22 mouse cellular contexts compared by ENCODE assay signal in the genomic region with DNA sequence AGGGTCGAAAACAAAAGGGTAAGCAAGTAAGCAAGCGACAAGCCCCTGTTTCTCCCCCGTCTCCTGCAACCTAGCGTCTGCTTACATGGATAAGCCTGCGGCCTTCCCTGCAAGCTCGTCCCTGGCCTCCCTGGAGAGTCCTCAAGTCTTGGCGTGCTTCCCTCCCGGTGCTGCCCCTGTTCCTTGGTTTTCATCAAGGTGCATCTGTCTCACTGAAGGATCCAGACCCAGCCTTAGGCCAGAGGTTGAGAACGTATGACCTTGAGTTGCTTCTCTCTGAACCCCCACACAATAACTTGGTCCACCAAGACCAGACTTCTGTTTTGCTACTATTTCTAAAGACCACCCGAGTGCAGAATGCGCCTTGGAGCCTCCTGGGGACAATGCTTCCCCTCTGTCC.
A peak's percentile ranks its signal among the peaks of the same experiment; 100 is the strongest.
DNase-seq lines count a peak whose midpoint lies in the region; ATAC-seq and TF ChIP-seq lines count a peak whose summit lies in the region.
"Had no signal": no experiment of that assay in that cellular context is flagged by ENCODE, and none has a peak within 500 bp of the region (broad histone marks: within the 10 kb centered on the region; RNA-seq: fewer than 3 reads in every experiment).

No protein-coding gene starts in this region.

- peak overlapping the region; percentile 98 for H3K27ac ChIP-seq in cerebellum, adult 2 months (ENCODE audit: insufficient read depth, low read length)
- peak overlapping the region; percentile 76; the same call in 1 of the 2 replicates for H3K27ac ChIP-seq in hindbrain, embryonic 13.5 days
- 0 out of 2 replicates have a peak overlapping the region, but pooled peaks have one; percentile 36 for H3K27ac ChIP-seq in neural tube, embryonic 14.5 days (ENCODE audit: low read depth, low read length)
- H3K27ac ChIP-seq in heart, embryonic 10.5 days, result no peak overlapping the region
- H3K27ac ChIP-seq: embryonic facial prominence, embryonic 12.5 days; layer of hippocampus, adult 2 months; liver, embryonic 14.5 days; lung, embryonic 15.5 days had no signal

- H3K4me1 ChIP-seq in cerebellum, adult 2 months (ENCODE audit: control insufficient read depth, insufficient read depth, low read length), result peaks cover 79% of the 10 kb centered on the region
- H3K4me1 ChIP-seq in hindbrain, embryonic 13.5 days (replicated peaks), result peaks cover 54% of the 10 kb centered on the region
- peaks cover 9% of the 10 kb centered on the region; the same call in 1 of the 2 replicates for H3K4me1 ChIP-seq in neural tube, embryonic 14.5 days (ENCODE audit: control insufficient read depth, insufficient read depth, low read length)
- peaks cover 10% of the 10 kb centered on the region; the same call in 1 of the 2 replicates for H3K4me1 ChIP-seq in heart, embryonic 10.5 days

- no peaks in the 10 kb centered on the region for H3K27me3 ChIP-seq in cerebellum, adult 2 months (ENCODE audit: control insufficient read depth, insufficient read depth, low read length)
- no peaks in the 10 kb centered on the region for H3K27me3 ChIP-seq in hindbrain, embryonic 13.5 days
- H3K27me3 ChIP-seq in neural tube, embryonic 14.5 days (ENCODE audit: control insufficient read depth, insufficient read depth, low read length), result no peaks in the 10 kb centered on the region
- no peaks in the 10 kb centered on the region for H3K27me3 ChIP-seq in heart, embryonic 10.5 days (ENCODE audit: insufficient read depth, poor library complexity, severe bottlenecking)
- H3K27me3 ChIP-seq: embryonic facial prominence, embryonic 12.5 days; forebrain, embryonic 13.5 days; lung, embryonic 15.5 days had no signal

- no peak overlapping the region for H3K4me2 ChIP-seq in hindbrain, embryonic 13.5 days
- H3K4me2 ChIP-seq in neural tube, embryonic 14.5 days (ENCODE audit: low read depth, low read length), result no peak overlapping the region
- H3K4me2 ChIP-seq: embryonic facial prominence, embryonic 12.5 days; forebrain, embryonic 13.5 days; lung, embryonic 15.5 days had no signal

- no peaks in the 10 kb centered on the region for H3K36me3 ChIP-seq in hindbrain, embryonic 13.5 days
- no peaks in the 10 kb centered on the region for H3K36me3 ChIP-seq in neural tube, embryonic 14.5 days (ENCODE audit: control insufficient read depth, insufficient read depth, low read length)
- H3K36me3 ChIP-seq in heart, embryonic 10.5 days, result no peaks in the 10 kb centered on the region
- H3K36me3 ChIP-seq: embryonic facial prominence, embryonic 12.5 days; lung, embryonic 15.5 days had no signal

- no peak for TF ChIP-seq POLR2A in cerebellum, adult 2 months (IDR thresholded peaks at IDR 0.05; ENCODE audit: borderline replicate concordance, insufficient read depth, low read length)

- no peaks in the 10 kb centered on the region for H3K9me3 ChIP-seq in hindbrain, embryonic 13.5 days
- no peaks in the 10 kb centered on the region for H3K9me3 ChIP-seq in neural tube, embryonic 14.5 days (ENCODE audit: control insufficient read depth, low read length)
- H3K9me3 ChIP-seq in heart, embryonic 10.5 days, result no peaks in the 10 kb centered on the region
- H3K9me3 ChIP-seq: embryonic facial prominence, embryonic 12.5 days; forebrain, embryonic 13.5 days; lung, embryonic 15.5 days; megakaryocyte, embryonic 14.5 days had no signal

- peak in 1 of 2 experiments; percentile 63 for DNase-seq in cerebellum, adult 2 months
- no peak for DNase-seq in cerebellum, adult 9-10 months
- DNase-seq in left cerebral cortex, postnatal 4 days, result peak; percentile 24
- no peak for DNase-seq in left cerebral cortex, adult 8-10 months (ENCODE audit: low spot score in 2 of 2)
- no peak for DNase-seq in heart, embryonic 10.5 days (ENCODE audit: low spot score)
- DNase-seq: adrenal gland, postnatal 36 days; kidney, adult 9 months; kidney, postnatal 25 days; lung, postnatal 36 days; right cerebral cortex, postnatal 25 days; spleen, adult 18-20 months had no signal

- no peak for TF ChIP-seq CTCF in cerebellum, adult 2 months (IDR thresholded peaks at IDR 0.05; ENCODE audit: borderline replicate concordance, insufficient read depth, low read depth, low read length)

- intact Hi-C loops in left cerebral cortex, postnatal 4 days (cut with DNase I), result no loop called here

- WGBS in cerebellum, adult 2 months, result 42% methylated on average over 11 of the region's 11 CpGs
- WGBS in hindbrain, embryonic 13.5 days, result 85% methylated on average over 11 of the region's 11 CpGs
- 80% methylated on average over 11 of the region's 11 CpGs for WGBS in neural tube, embryonic 14.5 days
- WGBS in heart, embryonic 10.5 days, result 74% methylated on average over 11 of the region's 11 CpGs

- ATAC-seq in hindbrain, embryonic 13.5 days (ENCODE audit: low FRiP score), result no peak
- ATAC-seq in neural tube, embryonic 14.5 days (ENCODE audit: low read depth), result no peak
- ATAC-seq: CD4-positive, CD25-positive, alpha-beta regulatory T cell, adult 4 months; intestine, embryonic 16.5 days; midbrain, embryonic 16.5 days had no signal

- H3K4me3 ChIP-seq in cerebellum, adult 2 months (replicated peaks; ENCODE audit: insufficient read depth, low read depth, low read length), result no peak overlapping the region
- no peak overlapping the region for H3K4me3 ChIP-seq in hindbrain, embryonic 13.5 days
- no peak overlapping the region for H3K4me3 ChIP-seq in neural tube, embryonic 14.5 days (ENCODE audit: low read depth, low read length)
- no peak overlapping the region for H3K4me3 ChIP-seq in heart, embryonic 10.5 days
- H3K4me3 ChIP-seq: embryonic facial prominence, embryonic 12.5 days; forebrain, embryonic 13.5 days; layer of hippocampus, adult 2 months; lung, embryonic 15.5 days; megakaryocyte, embryonic 14.5 days had no signal

- H3K9ac ChIP-seq in hindbrain, embryonic 13.5 days, result no peak overlapping the region
- no peak overlapping the region for H3K9ac ChIP-seq in neural tube, embryonic 14.5 days (replicated peaks; ENCODE audit: low read depth, low read length)
- H3K9ac ChIP-seq: embryonic facial prominence, embryonic 12.5 days; liver, embryonic 14.5 days; lung, embryonic 15.5 days had no signal
